Mouse (Mus musculus) E14TG2a.4 (cell line): ENCODE measurements around the gene Gm20388.
A peak's percentile ranks its signal among the peaks of the same experiment; 100 is the strongest.

Experiments
- H3K27me3 ChIP-seq: 2 replicates; pipeline ENCODE4 v1.6.1; 2014; ENCODE audit warnings: low read length, control low read depth; ENCODE audit not compliant: insufficient read depth
- H3K36me3 ChIP-seq: 2 replicates; pipeline ENCODE4 v1.6.1; 2014; ENCODE audit warnings: low read length, control low read depth; ENCODE audit not compliant: insufficient read depth
- H3K4me1 ChIP-seq: replicated peaks from 2 replicates; pipeline ENCODE4 v1.6.1; 2014; ENCODE audit warnings: low read depth, low read length, control low read depth
- H3K4me3 ChIP-seq: replicated peaks from 2 replicates; pipeline ENCODE4 v1.5.1; 2014; ENCODE audit warnings: mild to moderate bottlenecking, low read length
- H3K9me3 ChIP-seq: 2 replicates; pipeline ENCODE4 v1.6.1; 2014; ENCODE audit warnings: low read length, control low read depth
- CTCF ChIP-seq: conservative IDR thresholded peaks from 2 replicates; pipeline ENCODE4 v1.5.1; 2014; ENCODE audit warnings: low read length
- NANOG ChIP-seq: IDR thresholded peaks from 2 replicates; pipeline ENCODE4 v1.6.1; 2014; ENCODE audit warnings: borderline replicate concordance, low read length, mixed read lengths
- POU5F1 ChIP-seq: IDR thresholded peaks from 2 replicates; pipeline ENCODE4 v1.6.1; 2014; ENCODE audit warnings: low read length, borderline replicate concordance

Gene Gm20388

DNA sequence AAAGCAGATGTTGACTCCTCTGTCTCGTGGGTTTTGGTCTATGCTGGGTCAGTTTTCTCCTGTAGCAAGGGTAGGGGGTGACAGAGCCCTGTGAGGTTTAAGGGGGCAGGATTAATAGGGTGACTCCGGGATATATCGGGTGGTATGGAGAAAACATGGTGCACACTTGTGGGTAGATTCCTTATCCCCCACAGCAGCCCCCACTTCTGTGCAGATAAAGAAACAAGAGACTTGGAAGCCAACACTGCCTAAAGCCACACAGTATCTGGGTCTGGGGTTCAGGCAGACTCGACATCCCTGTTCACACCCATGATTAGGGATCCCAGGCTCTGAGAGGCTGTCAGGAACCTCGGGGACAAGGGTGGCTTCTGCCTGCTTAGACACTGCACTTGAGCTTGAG lies 509.6 kb downstream of the Gm20388 start:
- Histone ChIP-seq H3K36me3 (no peaks in the 10 kb centered on the region), H3K4me3 (no peak overlapping the region), H3K9me3 (no peaks in the 10 kb centered on the region), H3K27me3 (peaks cover 38% of the 10 kb centered on the region), H3K4me1 (peaks cover 79% of the 10 kb centered on the region)
- TF ChIP-seq CTCF (no peak), POU5F1 (no peak), NANOG (no peak)

DNA sequence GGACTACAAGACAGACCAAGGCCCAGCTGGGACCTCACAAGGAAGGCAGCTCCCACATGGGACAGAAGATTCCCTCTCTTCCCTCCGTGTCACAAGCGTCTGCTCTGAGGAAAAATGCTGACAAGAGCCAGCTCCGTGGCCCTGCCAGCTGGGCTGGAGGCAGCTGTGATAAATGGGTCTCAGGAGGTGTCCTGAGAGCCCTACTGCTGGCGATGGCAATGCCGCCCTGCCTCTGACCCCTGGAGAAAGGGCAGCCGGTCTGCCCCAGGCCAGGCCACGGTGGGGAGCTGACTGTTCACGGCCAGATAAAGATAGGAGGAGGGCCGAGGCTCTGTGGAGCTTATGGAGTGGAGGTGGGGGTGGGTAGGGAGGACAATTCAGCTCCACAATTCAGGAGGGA lies 511.0 kb downstream of the Gm20388 start:
- no peak for TF ChIP-seq NANOG
- TF ChIP-seq CTCF = no peak
- no peak for TF ChIP-seq POU5F1
- H3K4me3 ChIP-seq = peak overlapping the region; percentile 32
- peaks cover 30% of the 10 kb centered on the region for H3K27me3 ChIP-seq
- no peaks in the 10 kb centered on the region for H3K9me3 ChIP-seq
- H3K36me3 ChIP-seq = no peaks in the 10 kb centered on the region
- H3K4me1 ChIP-seq = peaks cover 80% of the 10 kb centered on the region

DNA sequence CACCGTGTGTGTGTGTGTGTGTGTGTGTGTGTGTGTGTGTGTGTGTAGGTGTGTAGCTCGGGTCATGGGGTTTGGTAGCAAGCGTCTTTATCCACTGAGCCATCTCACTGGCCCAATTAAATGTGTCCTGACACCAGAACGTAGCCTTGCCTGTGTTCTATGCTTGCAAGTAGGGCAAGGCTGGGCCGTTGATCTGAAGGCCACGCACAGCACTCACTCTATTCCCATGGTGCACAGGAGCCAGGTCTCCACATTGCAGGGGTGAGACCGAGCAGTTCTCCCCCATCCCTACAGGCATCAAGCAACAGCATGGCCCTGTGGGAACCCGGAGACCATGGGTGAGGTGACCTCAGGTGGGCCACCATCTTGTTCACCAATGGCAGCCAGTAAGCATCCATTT lies 511.6 kb downstream of the Gm20388 start:
- no peaks in the 10 kb centered on the region for H3K9me3 ChIP-seq
- H3K4me1 ChIP-seq = peaks cover 80% of the 10 kb centered on the region
- H3K4me3 ChIP-seq = no peak overlapping the region
- no peak for TF ChIP-seq NANOG
- no peak for TF ChIP-seq CTCF
- no peak for TF ChIP-seq POU5F1
- H3K36me3 ChIP-seq = no peaks in the 10 kb centered on the region
- peaks cover 30% of the 10 kb centered on the region for H3K27me3 ChIP-seq

GRCm38 (mm10) chr8:120423576-120423975 lies 512.9 kb downstream of the Gm20388 start:
- peaks cover 30% of the 10 kb centered on the region for H3K27me3 ChIP-seq
- H3K36me3 ChIP-seq = no peaks in the 10 kb centered on the region
- peaks cover 80% of the 10 kb centered on the region for H3K4me1 ChIP-seq
- H3K9me3 ChIP-seq = no peaks in the 10 kb centered on the region
- TF ChIP-seq CTCF (no peak), POU5F1 (no peak), NANOG (no peak)
- no peak overlapping the region for H3K4me3 ChIP-seq

DNA sequence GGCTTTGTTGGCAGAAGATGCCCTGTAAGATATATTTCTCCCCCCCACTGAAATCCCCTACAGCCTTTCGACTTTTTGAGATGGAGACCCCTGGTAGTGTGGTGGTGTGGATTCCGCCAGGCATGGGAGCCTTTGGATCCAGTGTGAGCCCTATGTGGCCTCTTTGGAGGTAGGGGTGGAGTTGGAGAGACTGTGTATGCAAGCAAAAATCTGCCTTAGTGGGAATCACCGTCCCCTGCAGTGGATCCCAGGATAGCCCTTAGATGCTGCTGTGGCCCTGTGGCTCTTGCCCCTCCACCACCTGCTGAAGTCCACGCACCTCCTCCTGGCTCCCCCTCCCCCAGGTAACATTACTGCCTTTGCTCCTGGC lies 514.2 kb downstream of the Gm20388 start:
- H3K4me3 ChIP-seq = 0 out of 2 replicates have a peak overlapping the region, but pooled peaks have one; percentile 23
- peaks cover 20% of the 10 kb centered on the region for H3K27me3 ChIP-seq
- H3K4me1 ChIP-seq = peaks cover 85% of the 10 kb centered on the region
- TF ChIP-seq POU5F1 = no peak
- no peak for TF ChIP-seq CTCF
- TF ChIP-seq NANOG = no peak
- peaks cover 3% of the 10 kb centered on the region; the same call in 1 of the 2 replicates for H3K9me3 ChIP-seq
- H3K36me3 ChIP-seq = no peaks in the 10 kb centered on the region

DNA sequence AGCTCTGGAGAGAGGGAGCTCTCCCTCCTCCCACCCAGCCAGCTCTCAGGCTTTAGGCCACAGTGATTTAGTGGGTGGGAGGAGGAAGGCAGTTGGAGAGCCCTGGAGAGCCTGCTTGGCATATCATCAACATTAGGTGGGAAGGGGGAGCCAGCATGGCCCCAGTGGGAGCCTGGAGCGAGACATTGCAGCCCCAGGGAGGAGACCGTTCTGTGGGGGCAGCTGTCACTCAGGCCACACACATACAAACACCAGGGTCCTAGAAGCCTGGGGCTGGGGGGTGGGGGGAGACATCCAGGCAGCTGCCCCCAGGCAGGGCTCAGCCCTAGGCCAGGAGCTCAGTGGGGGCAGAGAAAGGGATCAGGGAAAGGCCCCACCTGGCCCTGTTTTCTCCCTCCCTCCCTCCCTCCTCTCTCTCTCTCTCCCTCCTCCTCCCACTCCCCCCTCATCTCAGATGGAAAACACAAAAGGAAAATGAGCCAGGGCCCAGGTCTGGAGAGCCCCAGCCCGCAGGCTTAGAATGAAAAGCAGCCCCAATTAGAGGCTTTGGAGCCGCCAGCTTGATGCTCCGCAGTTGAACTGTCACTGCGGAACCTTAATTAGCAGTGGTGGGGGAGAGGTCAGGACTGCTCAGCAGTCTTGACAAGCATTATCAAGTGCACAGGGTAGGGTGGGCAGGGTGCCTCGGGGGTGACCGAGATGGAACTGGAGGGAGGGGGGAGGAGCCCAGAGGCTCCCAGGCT lies 514.7 kb downstream of the Gm20388 start:
- H3K27me3 ChIP-seq = peaks cover 14% of the 10 kb centered on the region
- peaks cover 89% of the 10 kb centered on the region for H3K4me1 ChIP-seq
- no peaks in the 10 kb centered on the region for H3K36me3 ChIP-seq
- H3K4me3 ChIP-seq = 0 out of 2 replicates have a peak overlapping the region, but pooled peaks have one; percentile 23
- peaks cover 3% of the 10 kb centered on the region; the same call in 1 of the 2 replicates for H3K9me3 ChIP-seq
- TF ChIP-seq NANOG = no peak
- no peak for TF ChIP-seq CTCF
- TF ChIP-seq POU5F1 = no peak

DNA sequence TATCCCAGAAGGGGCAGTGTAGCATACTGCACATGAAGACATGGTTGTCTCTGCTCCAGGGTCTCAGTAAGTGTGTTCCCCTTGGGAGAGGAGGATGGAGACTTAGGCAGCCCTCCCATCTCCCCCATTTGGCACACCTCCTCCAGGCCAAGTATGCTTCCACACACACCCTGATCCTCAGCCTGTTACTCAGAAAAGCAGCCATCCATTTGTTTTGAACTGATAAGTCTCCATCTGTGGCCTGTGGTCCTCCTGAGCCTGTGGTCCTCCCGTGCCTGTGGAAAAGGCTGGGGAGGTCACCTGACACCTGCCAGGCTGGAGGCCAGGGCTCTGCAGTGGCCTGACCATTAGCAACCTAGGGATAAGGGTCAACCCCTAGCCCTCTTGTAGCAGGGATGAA lies 515.5 kb downstream of the Gm20388 start:
- H3K4me3 ChIP-seq = 0 out of 2 replicates have a peak overlapping the region, but pooled peaks have one; percentile 10
- no peaks in the 10 kb centered on the region for H3K36me3 ChIP-seq
- H3K4me1 ChIP-seq = peaks cover 92% of the 10 kb centered on the region

GRCm38 (mm10) chr8:120426622-120427385 lies 516.2 kb downstream of the Gm20388 start:
- no peaks in the 10 kb centered on the region for H3K36me3 ChIP-seq
- TF ChIP-seq NANOG (no peak), POU5F1 (no peak), CTCF (no peak)
- peaks cover 3% of the 10 kb centered on the region; the same call in 1 of the 2 replicates for H3K9me3 ChIP-seq
- H3K4me3 ChIP-seq = no peak overlapping the region; the same call in 1 of the 2 replicates
- peaks cover 87% of the 10 kb centered on the region for H3K4me1 ChIP-seq
- peaks cover 13% of the 10 kb centered on the region for H3K27me3 ChIP-seq

More for the DNA sequence above, 515.5 kb downstream of the Gm20388 start:
- H3K27me3 ChIP-seq = peaks cover 13% of the 10 kb centered on the region
- no peak for TF ChIP-seq POU5F1
- H3K9me3 ChIP-seq = peaks cover 3% of the 10 kb centered on the region; the same call in 1 of the 2 replicates
